Mouse (Mus musculus) heart, embryonic 12.5 days (tissue): Measurements from ENCODE around the gene Olfr1419. TPM values are rescaled to one million over a fixed set of nuclear protein-coding genes. Genes with fewer than 3 reads are reported as not detected.

Source experiments
- microRNA-seq: library from miRNA; unstranded; fragments of <30 nt; microRNA quantifications from one replicate; pipeline ENCODE4, GENCODE M21; 2017
- polyA plus RNA-seq: library from polyadenylated mRNA; unstranded; fragments of >200 nt; fragmentation: Nextera tagmentation; extraction: Ambion mirVana; gene quantifications from 2 replicates; pipeline ENCODE4 v1.2.1, GENCODE M21; 2016

The Olfr1419 gene
- polyA plus RNA-seq, 1 experiment from 2014 or later, result not detected

Small RNA genes within 50 kb of the gene (microRNA-seq; reads per million reads assigned to microRNA genes)
- 11.6 reads per million, percentile 26 among the genes with 10 or more reads in this experiment for gene Mir6994

Other genes with a start within 250 kb of the Olfr1419 start
- gene Ms4a3, start 234.3 kb downstream of the Olfr1419 start, polyA plus RNA-seq, result 0.18 TPM in 1 of 2 replicates, not detected in the other
- not detected in 2 replicates for gene Oosp2, start 214.5 kb downstream of the Olfr1419 start, polyA plus RNA-seq
- not detected in 2 replicates for gene Oosp1, start 184.0 kb downstream of the Olfr1419 start, polyA plus RNA-seq
- not detected in 2 replicates for gene Oosp3, start 178.1 kb downstream of the Olfr1419 start, polyA plus RNA-seq
- gene Gif, start 127.6 kb downstream of the Olfr1419 start, polyA plus RNA-seq, result not detected in 2 replicates
- 76.2 and 76.8 TPM in 2 replicates for gene Mrpl16, start 104.7 kb downstream of the Olfr1419 start, polyA plus RNA-seq
- gene Stx3, start 55.7 kb downstream of the Olfr1419 start, polyA plus RNA-seq, result 6.9 and 7.1 TPM in 2 replicates
- 0.08 TPM in 1 of 2 replicates, not detected in the other for gene Olfr1417, start 35.9 kb downstream of the Olfr1419 start, polyA plus RNA-seq
- gene Olfr1418, start 14.0 kb downstream of the Olfr1419 start, polyA plus RNA-seq, result not detected in 2 replicates
- gene Olfr1420, start 11.5 kb upstream of the Olfr1419 start, polyA plus RNA-seq, result not detected in 2 replicates
- 21.3 and 22.2 TPM in 2 replicates for gene Patl1, start 37.3 kb upstream of the Olfr1419 start, polyA plus RNA-seq
- 6.3 and 7.6 TPM in 2 replicates for gene Osbp, start 90.8 kb upstream of the Olfr1419 start, polyA plus RNA-seq
- gene Olfr1423, start 166.2 kb upstream of the Olfr1419 start, polyA plus RNA-seq, result not detected in 2 replicates
- not detected in 2 replicates for gene Olfr1424, start 187.6 kb upstream of the Olfr1419 start, polyA plus RNA-seq
- gene Olfr1425, start 202.6 kb upstream of the Olfr1419 start, polyA plus RNA-seq, result not detected in 2 replicates
- gene Olfr1426, start 216.9 kb upstream of the Olfr1419 start, polyA plus RNA-seq, result not detected in 2 replicates
- gene Olfr1427, start 228.2 kb upstream of the Olfr1419 start, polyA plus RNA-seq, result not detected in 2 replicates
- not detected in 2 replicates for gene Olfr1428, start 240.8 kb upstream of the Olfr1419 start, polyA plus RNA-seq
- gene Olfr76, start 248.1 kb upstream of the Olfr1419 start, polyA plus RNA-seq, result not detected in 2 replicates